Comparison of ENCODE assay signal across 10 mouse cellular contexts in the genomic region with DNA sequence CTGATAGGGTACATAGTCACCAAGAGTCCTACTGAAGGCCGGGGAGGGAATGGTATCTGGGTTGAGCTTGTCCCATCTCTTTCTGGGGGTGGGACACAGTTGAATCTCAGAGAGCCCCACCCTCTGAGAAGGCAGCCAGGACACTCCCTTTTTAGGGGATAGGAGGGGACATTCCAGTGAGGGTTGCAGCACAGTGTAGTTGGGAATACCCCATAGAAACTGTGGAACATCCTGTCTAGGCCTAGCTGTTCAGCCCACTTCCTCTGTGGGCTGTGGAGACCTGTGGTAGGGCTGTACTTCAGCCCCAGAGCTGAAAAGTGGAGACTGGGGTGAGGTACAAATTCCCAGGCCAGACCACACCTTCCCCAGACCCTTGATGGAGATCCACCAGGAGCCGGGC. TPM values are rescaled to one million over a fixed set of nuclear protein-coding genes. Genes with fewer than 3 reads are reported as not detected.
DNase-seq lines count a peak whose midpoint lies in the region; ATAC-seq lines count a peak whose summit lies in the region.
"Had no signal": no experiment of that assay in that cellular context is flagged by ENCODE, and none has a peak within 500 bp of the region (broad histone marks: within the 10 kb centered on the region; RNA-seq: fewer than 3 reads in every experiment).

No protein-coding gene starts in this region.

- H3K9me3 ChIP-seq in heart, embryonic 14.5 days (ENCODE audit: control insufficient read depth, low read length): no peaks in the 10 kb centered on the region
- no peaks in the 10 kb centered on the region for H3K9me3 ChIP-seq in midbrain, embryonic 10.5 days (replicated peaks)
- H3K9me3 ChIP-seq in midbrain, embryonic 11.5 days (ENCODE audit: control insufficient read depth, low read length): no peaks in the 10 kb centered on the region
- H3K9me3 ChIP-seq in neural tube, embryonic 15.5 days (replicated peaks): no peaks in the 10 kb centered on the region

- DNase-seq in heart, adult 8-10 months (ENCODE audit: low spot score): no peak
- DNase-seq in midbrain, embryonic 10.5 days (ENCODE audit: low spot score): no peak
- no peak for DNase-seq in midbrain, embryonic 11.5 days (ENCODE audit: low spot score, missing footprints)
- no peak for DNase-seq in left cerebral cortex, adult 11 months (ENCODE audit: low spot score)

- H3K27ac ChIP-seq in heart, embryonic 14.5 days (replicated peaks in 1 of 2; ENCODE audit: control insufficient read depth in 1 of 2, insufficient read depth in 1 of 2, low read depth in 2 of 2, low read length in 2 of 2): 0 out of 4 replicates have a peak overlapping the region, but pooled peaks of 1 of the 2 experiments have one; percentile 33
- peak overlapping the region; percentile 65 for H3K27ac ChIP-seq in midbrain, embryonic 10.5 days (replicated peaks)
- H3K27ac ChIP-seq in midbrain, embryonic 11.5 days (ENCODE audit: low read depth, low read length): no peak overlapping the region
- H3K27ac ChIP-seq in neural tube, embryonic 15.5 days (replicated peaks): no peak overlapping the region

- no peak for ATAC-seq in heart, embryonic 14.5 days (ENCODE audit: insufficient number of reproducible peaks, insufficient read depth, low FRiP score, low read depth)
- ATAC-seq in midbrain, embryonic 11.5 days (ENCODE audit: low FRiP score): no peak
- peak; percentile 83 for ATAC-seq in activated CD4-positive, CD25-positive, alpha-beta regulatory T cell, adult 4 months
- no peak for ATAC-seq in neural tube, embryonic 15.5 days (ENCODE audit: low FRiP score)
- no peak for ATAC-seq in erythroblast, adult 5-6 weeks (replicated peaks; ENCODE audit: low FRiP score, poor library complexity, severe bottlenecking)
- ATAC-seq: lung, postnatal 0 days had no signal

- H3K27me3 ChIP-seq in heart, embryonic 14.5 days (ENCODE audit: control insufficient read depth, insufficient read depth, low read length): no peaks in the 10 kb centered on the region
- H3K27me3 ChIP-seq in midbrain, embryonic 10.5 days (ENCODE audit: low read depth, poor library complexity, severe bottlenecking): no peaks in the 10 kb centered on the region
- no peaks in the 10 kb centered on the region for H3K27me3 ChIP-seq in midbrain, embryonic 11.5 days (ENCODE audit: control insufficient read depth, insufficient read depth, low read length)
- H3K27me3 ChIP-seq in neural tube, embryonic 15.5 days (replicated peaks): no peaks in the 10 kb centered on the region

- 87% methylated on average over 2 of the region's 2 CpGs for WGBS in heart, embryonic 14.5 days
- WGBS in midbrain, embryonic 10.5 days: 92% methylated on average over 2 of the region's 2 CpGs
- 88% methylated on average over 2 of the region's 2 CpGs for WGBS in midbrain, embryonic 11.5 days
- WGBS in neural tube, embryonic 15.5 days: 89% methylated on average over 2 of the region's 2 CpGs

- H3K36me3 ChIP-seq in heart, embryonic 14.5 days (ENCODE audit: control insufficient read depth, insufficient read depth, low read length): peaks cover 19% of the 10 kb centered on the region
- H3K36me3 ChIP-seq in midbrain, embryonic 10.5 days: peaks cover 31% of the 10 kb centered on the region
- peaks cover 2% of the 10 kb centered on the region; the same call in 1 of the 2 replicates for H3K36me3 ChIP-seq in midbrain, embryonic 11.5 days (ENCODE audit: control insufficient read depth, insufficient read depth, low read length)
- peaks cover 24% of the 10 kb centered on the region for H3K36me3 ChIP-seq in neural tube, embryonic 15.5 days

- H3K9ac ChIP-seq in heart, embryonic 14.5 days (ENCODE audit: low read length): peak overlapping the region; percentile 49; the same call in 1 of the 2 replicates
- no peak overlapping the region; the same call in 1 of the 2 replicates for H3K9ac ChIP-seq in midbrain, embryonic 11.5 days (ENCODE audit: low read length)
- 0 out of 2 replicates have a peak overlapping the region, but pooled peaks have one; percentile 27 for H3K9ac ChIP-seq in neural tube, embryonic 15.5 days (replicated peaks)

- H3K4me1 ChIP-seq in heart, embryonic 14.5 days (ENCODE audit: control insufficient read depth in 2 of 2, insufficient read depth in 2 of 2, low read length in 2 of 2): peaks cover 19 to 30% of the 10 kb centered on the region in 2 experiments
- peaks cover 37% of the 10 kb centered on the region for H3K4me1 ChIP-seq in midbrain, embryonic 10.5 days
- H3K4me1 ChIP-seq in midbrain, embryonic 11.5 days (ENCODE audit: control insufficient read depth, insufficient read depth, low read length): peaks cover 11% of the 10 kb centered on the region; the same call in 1 of the 2 replicates
- H3K4me1 ChIP-seq in neural tube, embryonic 15.5 days: peaks cover 22% of the 10 kb centered on the region

- H3K4me2 ChIP-seq in heart, embryonic 14.5 days (ENCODE audit: low read length): peak overlapping the region; percentile 45; the same call in 1 of the 2 replicates
- H3K4me2 ChIP-seq in midbrain, embryonic 11.5 days: no peak overlapping the region
- H3K4me2 ChIP-seq in neural tube, embryonic 15.5 days: peak overlapping the region; percentile 45

- H3K4me3 ChIP-seq in heart, embryonic 14.5 days (ENCODE audit: control insufficient read depth in 1 of 2, insufficient read depth in 1 of 2, low read depth in 1 of 2, low read length in 2 of 2): no peak overlapping the region
- no peak overlapping the region for H3K4me3 ChIP-seq in midbrain, embryonic 10.5 days
- H3K4me3 ChIP-seq in midbrain, embryonic 11.5 days (ENCODE audit: low read depth, low read length): no peak overlapping the region
- H3K4me3 ChIP-seq in neural tube, embryonic 15.5 days (replicated peaks): no peak overlapping the region
- H3K4me3 ChIP-seq: myocyte had no signal

RNA-seq across cellular contexts. Expression of a gene that starts 0.9 kb away (rescaled TPM):
- polyA plus RNA-seq in heart, embryonic 14.5 days (2014; fragmentation: Nextera tagmentation; extraction: Ambion mirVana): 11.7 and 13.3 TPM in 2 replicates
- 1 to 10 TPM in 3 of 4 experiments, under 1 TPM in 1; 0.98 to 2.2 (median 1.7) TPM for total RNA-seq in heart, adult 8-10 months (2022)
- polyA plus RNA-seq in midbrain, embryonic 10.5 days (2016; fragmentation: Nextera tagmentation; extraction: Ambion mirVana): 1.6 and 1.9 TPM in 2 replicates
- 1.2 and 1.6 TPM in 2 replicates for polyA plus RNA-seq in midbrain, embryonic 11.5 days (2014; fragmentation: Nextera tagmentation; extraction: Ambion mirVana)
- 10 to 100 TPM in 1 of 2 experiments, 1 to 10 TPM in 1; 6.2 to 12.5 TPM for polyA plus RNA-seq in activated CD4-positive, CD25-positive, alpha-beta regulatory T cell, adult 4 months (2017; shearing (Covaris generic))
- polyA plus RNA-seq in neural tube, embryonic 15.5 days (2015; fragmentation: Nextera tagmentation; extraction: Ambion mirVana): 16.0 and 16.9 TPM in 2 replicates
- total RNA-seq in erythroblast, adult 5-6 weeks (2015; ENCODE audit: low replicate concordance): 1.7 and 5.2 TPM in 2 replicates
- total RNA-seq in erythroblast, adult 5-6 weeks (2017; ENCODE audit: low replicate concordance): 3.8 and 4.0 TPM in 2 replicates

RNA-seq across cellular contexts. Expression of a gene that starts 53.8 kb away (rescaled TPM):
- 7.6 and 8.1 TPM in 2 replicates for polyA plus RNA-seq in heart, embryonic 14.5 days (2014; fragmentation: Nextera tagmentation; extraction: Ambion mirVana)
- 1 to 10 TPM; 3.4 to 4.9 (median 4.9) TPM for total RNA-seq in heart, adult 8-10 months (2022)
- polyA plus RNA-seq in midbrain, embryonic 10.5 days (2016; fragmentation: Nextera tagmentation; extraction: Ambion mirVana): 0.56 and 1.2 TPM in 2 replicates
- 0.25 and 0.29 TPM in 2 replicates for polyA plus RNA-seq in midbrain, embryonic 11.5 days (2014; fragmentation: Nextera tagmentation; extraction: Ambion mirVana)
- polyA plus RNA-seq in activated CD4-positive, CD25-positive, alpha-beta regulatory T cell, adult 4 months (2017; shearing (Covaris generic)): under 1 TPM; 0.15 to 0.64 TPM
- polyA plus RNA-seq in neural tube, embryonic 15.5 days (2015; fragmentation: Nextera tagmentation; extraction: Ambion mirVana): 2.2 and 4.8 TPM in 2 replicates
- total RNA-seq in erythroblast, adult 5-6 weeks (2015; ENCODE audit: low replicate concordance): 0.42 and 1.3 TPM in 2 replicates
- total RNA-seq in erythroblast, adult 5-6 weeks (2017; ENCODE audit: low replicate concordance): 4.9 and 6.6 TPM in 2 replicates
